Mouse (Mus musculus) bone marrow macrophage, adult 2 months (primary cell): ENCODE measurements around the gene Rad51b.

ENCODE experiments used
- CTCF ChIP-seq: IDR thresholded peaks from 2 replicates; pipeline ENCODE4 v1.5.1; 2012; ENCODE audit warnings: low read depth, mild to moderate bottlenecking, low read length, moderate library complexity
- POLR2A ChIP-seq: IDR thresholded peaks from 2 replicates; pipeline ENCODE4 v1.6.1; 2012; ENCODE audit warnings: mild to moderate bottlenecking, low read depth, low read length, borderline replicate concordance

DNA sequence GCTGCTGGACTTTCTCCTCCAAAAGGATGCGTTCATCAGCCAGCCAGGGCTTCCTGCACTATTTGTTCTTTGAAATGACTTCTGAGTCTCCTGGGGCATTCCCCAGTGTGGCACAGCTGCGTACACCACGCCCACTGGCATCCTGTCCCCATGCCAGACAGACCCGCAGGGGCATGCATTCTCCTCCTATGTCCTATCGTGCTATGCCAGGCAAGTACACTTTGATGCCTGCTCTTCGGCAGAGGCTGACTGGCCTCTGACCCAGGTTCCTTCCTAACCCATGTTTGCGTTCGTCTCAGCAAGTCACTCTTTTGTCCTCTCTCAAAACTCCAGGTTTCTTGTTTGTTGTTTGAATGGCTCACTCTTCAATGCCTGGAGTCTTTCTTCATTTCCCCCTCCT lies 454.7 kb downstream of the Rad51b start:
- no peak for TF ChIP-seq CTCF
- no peak for TF ChIP-seq POLR2A
